Mouse (Mus musculus): ENCODE measurements at regions not wholly inside any gene's neighbourhood (a gene's known extent, or its start where the extent isn't known, plus 50 kb on each side); places are given as distances from the start of the nearest gene placed in this dataset.

GRCm38 (mm10) chr6:141001306-141001705 is 247.8 kb upstream of the Pde3a start:
- no peak overlapping the region for H3ac ChIP-seq (ENCODE audit: control insufficient read depth, insufficient read length, low read depth)
- H3K27me3 ChIP-seq (ENCODE audit: control insufficient read depth, insufficient read depth, insufficient read length), result no peaks in the 10 kb centered on the region
- TF ChIP-seq CEBPB (IDR thresholded peaks at IDR 0.05; ENCODE audit: low read depth) (no peak), USF1 (IDR thresholded peaks at IDR 0.05; ENCODE audit: low read depth) (no peak), CTCF (IDR thresholded peaks at IDR 0.05; ENCODE audit: control insufficient read depth, insufficient read depth, insufficient read length) (no peak), MYOD1 (IDR thresholded peaks at IDR 0.05; ENCODE audit: control insufficient read depth, insufficient read length, low read depth) (no peak), MAX (IDR thresholded peaks at IDR 0.05) (no peak), MYOG (IDR thresholded peaks at IDR 0.05; ENCODE audit: control insufficient read depth, extremely low read depth, insufficient read length) (no peak), FOSL1 (IDR thresholded peaks at IDR 0.05; ENCODE audit: insufficient read depth, low read length, poor library complexity, severe bottlenecking) (no peak)
- H3K79me2 ChIP-seq (ENCODE audit: control insufficient read depth, insufficient read depth), result no peaks in the 10 kb centered on the region
- H3K4me3 ChIP-seq (ENCODE audit: insufficient read depth, poor library complexity, severe bottlenecking), result no peak overlapping the region
- no peaks in the 10 kb centered on the region for H3K79me3 ChIP-seq (ENCODE audit: low read depth)
- H3K36me3 ChIP-seq (ENCODE audit: control insufficient read depth, insufficient read depth), result no peaks in the 10 kb centered on the region

DNA sequence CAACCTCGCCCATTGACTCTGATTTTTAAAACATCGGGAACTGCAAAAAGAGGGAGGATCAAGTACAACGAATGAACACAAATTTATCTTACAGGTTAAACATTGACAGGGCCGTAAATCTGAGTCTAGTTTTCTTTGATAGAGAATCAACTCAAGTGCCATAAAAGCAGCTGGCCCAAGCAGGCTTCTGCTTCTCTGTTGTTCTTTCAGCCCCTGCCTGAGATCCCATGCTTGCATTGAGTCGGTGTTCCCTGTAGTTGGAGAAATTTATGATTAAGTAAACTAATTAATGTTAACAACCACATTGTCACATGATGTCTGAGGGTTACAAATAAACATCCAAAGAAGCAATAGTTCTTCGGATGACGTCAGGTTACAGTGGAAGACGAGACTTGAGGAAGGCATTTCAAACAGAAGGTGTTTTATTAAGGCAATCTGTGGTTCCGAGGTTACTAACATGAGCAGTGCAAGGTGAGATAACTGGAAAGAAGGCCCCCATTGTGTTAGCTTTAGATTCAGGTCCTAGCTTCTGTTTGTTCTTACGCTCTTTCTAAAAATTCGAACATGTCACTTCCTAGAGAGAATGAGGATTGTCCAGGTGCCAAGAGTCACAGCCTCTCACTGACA is 233.9 kb upstream of the Pde3a start:
- TF ChIP-seq MAX (IDR thresholded peaks at IDR 0.05) (no peak), MYOG (IDR thresholded peaks at IDR 0.05; ENCODE audit: control insufficient read depth, extremely low read depth, insufficient read length) (no peak), MYOD1 (IDR thresholded peaks at IDR 0.05; ENCODE audit: control insufficient read depth, insufficient read length, low read depth) (no peak), CEBPB (IDR thresholded peaks at IDR 0.05; ENCODE audit: low read depth) (no peak), USF1 (IDR thresholded peaks at IDR 0.05; ENCODE audit: low read depth) (no peak), FOSL1 (IDR thresholded peaks at IDR 0.05; ENCODE audit: insufficient read depth, low read length, poor library complexity, severe bottlenecking) (no peak), CTCF (IDR thresholded peaks at IDR 0.05; ENCODE audit: control insufficient read depth, insufficient read depth, insufficient read length) (no peak)
- no peaks in the 10 kb centered on the region for H3K79me3 ChIP-seq (ENCODE audit: low read depth)
- H3K36me3 ChIP-seq (ENCODE audit: control insufficient read depth, insufficient read depth), result no peaks in the 10 kb centered on the region
- H3K4me3 ChIP-seq (ENCODE audit: insufficient read depth, poor library complexity, severe bottlenecking), result no peak overlapping the region
- H3K27me3 ChIP-seq (ENCODE audit: control insufficient read depth, insufficient read depth, insufficient read length), result no peaks in the 10 kb centered on the region
- H3ac ChIP-seq (ENCODE audit: control insufficient read depth, insufficient read length, low read depth), result no peak overlapping the region
- no peaks in the 10 kb centered on the region for H3K79me2 ChIP-seq (ENCODE audit: control insufficient read depth, insufficient read depth)

DNA sequence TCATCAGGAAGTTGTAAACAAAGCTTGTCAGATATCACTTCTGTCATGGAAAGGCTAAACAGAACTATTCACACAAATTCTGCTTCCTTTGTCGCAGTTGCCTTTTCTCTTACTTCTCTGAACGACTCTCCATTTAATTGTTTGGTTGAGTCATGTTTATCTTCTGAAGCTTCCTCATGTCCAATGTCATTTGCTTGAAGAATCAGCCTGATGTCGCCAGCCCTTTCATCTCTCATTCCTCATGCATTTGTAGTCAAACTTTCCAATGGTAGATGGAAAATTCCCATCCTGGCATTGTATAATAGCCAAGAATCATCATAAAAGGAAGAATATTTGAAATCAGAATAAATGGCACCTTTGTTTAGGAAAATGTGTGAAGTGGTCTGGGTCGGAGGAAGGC is 225.6 kb upstream of the Pde3a start:
- Histone ChIP-seq H3ac (ENCODE audit: control insufficient read depth, insufficient read length, low read depth) (no peak overlapping the region), H3K4me3 (ENCODE audit: insufficient read depth, poor library complexity, severe bottlenecking) (no peak overlapping the region), H3K36me3 (ENCODE audit: control insufficient read depth, insufficient read depth) (no peaks in the 10 kb centered on the region), H3K27me3 (ENCODE audit: control insufficient read depth, insufficient read depth, insufficient read length) (no peaks in the 10 kb centered on the region), H3K79me2 (ENCODE audit: control insufficient read depth, insufficient read depth) (no peaks in the 10 kb centered on the region), H3K79me3 (ENCODE audit: low read depth) (no peaks in the 10 kb centered on the region)
- TF ChIP-seq USF1 (IDR thresholded peaks at IDR 0.05; ENCODE audit: low read depth), result no peak
- TF ChIP-seq CTCF (IDR thresholded peaks at IDR 0.05; ENCODE audit: control insufficient read depth, insufficient read depth, insufficient read length), result no peak
- TF ChIP-seq CEBPB (IDR thresholded peaks at IDR 0.05; ENCODE audit: low read depth), result no peak
- no peak for TF ChIP-seq MYOG (IDR thresholded peaks at IDR 0.05; ENCODE audit: control insufficient read depth, extremely low read depth, insufficient read length)
- TF ChIP-seq FOSL1 (IDR thresholded peaks at IDR 0.05; ENCODE audit: insufficient read depth, low read length, poor library complexity, severe bottlenecking), result no peak
- TF ChIP-seq MYOD1 (IDR thresholded peaks at IDR 0.05; ENCODE audit: control insufficient read depth, insufficient read length, low read depth), result no peak
- no peak for TF ChIP-seq MAX (IDR thresholded peaks at IDR 0.05)

DNA sequence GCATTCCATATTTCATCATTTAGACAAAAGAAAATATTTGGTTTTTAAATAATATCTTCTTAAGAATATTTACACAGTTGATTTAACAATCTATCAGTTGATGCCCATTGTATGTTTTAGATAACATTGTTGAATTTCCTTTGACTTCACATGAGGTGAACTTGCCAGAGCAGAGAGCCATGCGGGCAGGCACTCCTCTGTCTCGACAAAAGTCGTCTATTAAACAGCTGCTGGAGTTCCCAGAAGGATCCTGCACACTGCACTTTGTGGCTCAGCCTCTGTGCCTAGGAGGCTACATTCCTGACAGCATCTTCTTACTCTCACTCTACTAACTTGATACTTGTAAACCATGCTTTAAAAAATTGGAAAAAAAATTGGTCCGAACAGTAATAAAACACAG is 221.7 kb upstream of the Pde3a start:
- no peak overlapping the region for H3K4me3 ChIP-seq (ENCODE audit: insufficient read depth, poor library complexity, severe bottlenecking)
- H3K79me2 ChIP-seq (ENCODE audit: control insufficient read depth, insufficient read depth), result no peaks in the 10 kb centered on the region
- no peaks in the 10 kb centered on the region for H3K27me3 ChIP-seq (ENCODE audit: control insufficient read depth, insufficient read depth, insufficient read length)
- H3K36me3 ChIP-seq (ENCODE audit: control insufficient read depth, insufficient read depth), result no peaks in the 10 kb centered on the region
- no peaks in the 10 kb centered on the region for H3K79me3 ChIP-seq (ENCODE audit: low read depth)
- no peak overlapping the region for H3ac ChIP-seq (ENCODE audit: control insufficient read depth, insufficient read length, low read depth)
- TF ChIP-seq CTCF (IDR thresholded peaks at IDR 0.05; ENCODE audit: control insufficient read depth, insufficient read depth, insufficient read length), result no peak
- no peak for TF ChIP-seq MYOG (IDR thresholded peaks at IDR 0.05; ENCODE audit: control insufficient read depth, extremely low read depth, insufficient read length)
- TF ChIP-seq MAX (IDR thresholded peaks at IDR 0.05), result no peak

GRCm38 (mm10) chr6:141027787-141028186 is 221.3 kb upstream of the Pde3a start:
- no peaks in the 10 kb centered on the region for H3K36me3 ChIP-seq (ENCODE audit: control insufficient read depth, insufficient read depth)
- H3K4me3 ChIP-seq (ENCODE audit: insufficient read depth, poor library complexity, severe bottlenecking), result no peak overlapping the region
- no peaks in the 10 kb centered on the region for H3K79me3 ChIP-seq (ENCODE audit: low read depth)
- H3ac ChIP-seq (ENCODE audit: control insufficient read depth, insufficient read length, low read depth), result no peak overlapping the region
- no peaks in the 10 kb centered on the region for H3K79me2 ChIP-seq (ENCODE audit: control insufficient read depth, insufficient read depth)
- no peaks in the 10 kb centered on the region for H3K27me3 ChIP-seq (ENCODE audit: control insufficient read depth, insufficient read depth, insufficient read length)
- no peak for TF ChIP-seq MYOD1 (IDR thresholded peaks at IDR 0.05; ENCODE audit: control insufficient read depth, insufficient read length, low read depth)
- TF ChIP-seq MYOG (IDR thresholded peaks at IDR 0.05; ENCODE audit: control insufficient read depth, extremely low read depth, insufficient read length), result no peak
- no peak for TF ChIP-seq CEBPB (IDR thresholded peaks at IDR 0.05; ENCODE audit: low read depth)

GRCm38 (mm10) chr6:141034824-141035223 is 214.2 kb upstream of the Pde3a start:
- H3K36me3 ChIP-seq (ENCODE audit: control insufficient read depth, insufficient read depth), result no peaks in the 10 kb centered on the region
- no peaks in the 10 kb centered on the region for H3K27me3 ChIP-seq (ENCODE audit: control insufficient read depth, insufficient read depth, insufficient read length)
- no peaks in the 10 kb centered on the region for H3K79me2 ChIP-seq (ENCODE audit: control insufficient read depth, insufficient read depth)
- TF ChIP-seq MYOG (IDR thresholded peaks at IDR 0.05; ENCODE audit: control insufficient read depth, extremely low read depth, insufficient read length) (no peak), CEBPB (IDR thresholded peaks at IDR 0.05; ENCODE audit: low read depth) (no peak), USF1 (IDR thresholded peaks at IDR 0.05; ENCODE audit: low read depth) (no peak), MAX (IDR thresholded peaks at IDR 0.05) (no peak), MYOD1 (IDR thresholded peaks at IDR 0.05; ENCODE audit: control insufficient read depth, insufficient read length, low read depth) (no peak), FOSL1 (IDR thresholded peaks at IDR 0.05; ENCODE audit: insufficient read depth, low read length, poor library complexity, severe bottlenecking) (no peak), CTCF (IDR thresholded peaks at IDR 0.05; ENCODE audit: control insufficient read depth, insufficient read depth, insufficient read length) (no peak)
- H3ac ChIP-seq (ENCODE audit: control insufficient read depth, insufficient read length, low read depth), result no peak overlapping the region
- H3K79me3 ChIP-seq (ENCODE audit: low read depth), result no peaks in the 10 kb centered on the region
- H3K4me3 ChIP-seq (ENCODE audit: insufficient read depth, poor library complexity, severe bottlenecking), result no peak overlapping the region

Measured in C2C12 (cell line).